Mouse (Mus musculus) intestine, postnatal 0 days (tissue): ENCODE results near the gene Sema4d. TPM values are rescaled to one million over a fixed set of nuclear protein-coding genes. Genes with fewer than 3 reads are reported as not detected.

ENCODE experiments used
- ATAC-seq: fragments of 200-750 bp; cut with Nextera tagmentation; 2 replicates; pipeline ENCODE4 v1.8.0; 2017; ENCODE audit warnings: mild to moderate bottlenecking, moderate TSS enrichment, moderate library complexity
- H3K27ac ChIP-seq: fragments of 300-500 bp; sonication (generic); 2 replicates; pipeline ENCODE4 v1.5.1; 2014; ENCODE audit warnings: mild to moderate bottlenecking, low read depth, low read length, moderate library complexity
- H3K27me3 ChIP-seq: fragments of 300-500 bp; sonication (generic); replicated peaks from 2 replicates; pipeline ENCODE4 v1.6.1; 2014; ENCODE audit warnings: low read length, mixed read lengths; ENCODE audit not compliant: control insufficient read depth, insufficient read depth
- H3K36me3 ChIP-seq: fragments of 300-500 bp; sonication (generic); 2 replicates; pipeline ENCODE4 v1.6.1; 2014; ENCODE audit warnings: mild to moderate bottlenecking, moderate library complexity; ENCODE audit not compliant: control insufficient read depth, insufficient read depth
- H3K4me1 ChIP-seq: fragments of 300-500 bp; sonication (generic); replicated peaks from 2 replicates; pipeline ENCODE4 v1.6.1; 2014; ENCODE audit warnings: antibody characterized with exemption, low read length, mixed read lengths; ENCODE audit not compliant: control insufficient read depth, insufficient read depth
- H3K4me2 ChIP-seq: fragments of 300-500 bp; sonication (generic); replicated peaks from 2 replicates; pipeline ENCODE4 v1.6.1; 2014; ENCODE audit warnings: low read depth, mild to moderate bottlenecking, moderate library complexity
- H3K4me3 ChIP-seq: fragments of 300-500 bp; sonication (generic); 2 replicates; pipeline ENCODE4 v1.5.1; 2014; ENCODE audit warnings: low read depth, low read length
- H3K9ac ChIP-seq: fragments of 300-500 bp; sonication (generic); 2 replicates; pipeline ENCODE4 v1.6.1; 2014; ENCODE audit warnings: mild to moderate bottlenecking, low read depth, low read length
- H3K9me3 ChIP-seq: fragments of 300-500 bp; sonication (generic); 2 replicates; pipeline ENCODE4 v1.6.1; 2016; ENCODE audit warnings: mixed run types; ENCODE audit not compliant: control insufficient read depth
- CTCF ChIP-seq: sonication (generic); IDR thresholded peaks from 2 replicates; pipeline ENCODE4 v1.5.1; 2016; ENCODE audit warnings: low read depth, mild to moderate bottlenecking, control low read depth, antibody characterized with exemption, moderate library complexity
- WGBS: fragments of 180-500 bp; shearing (Covaris S2); extraction: QIAGEN DNeasy Blood & Tissue Kit; methylation state at CpG from one replicate; pipeline ENCODE4 v1.1.7; 2014; 5-methylcytosine and 5-hydroxymethylcytosine counted together
- polyA plus RNA-seq: library from polyadenylated mRNA; unstranded; fragments of >200 nt; fragmentation: Nextera tagmentation; extraction: Ambion mirVana; gene quantifications from 2 replicates; pipeline ENCODE4 v1.2.1, GENCODE M21; 2015

Sema4d gene
- polyA plus RNA-seq, 1 experiment from 2014 or later: 3.4 TPM

DNA sequence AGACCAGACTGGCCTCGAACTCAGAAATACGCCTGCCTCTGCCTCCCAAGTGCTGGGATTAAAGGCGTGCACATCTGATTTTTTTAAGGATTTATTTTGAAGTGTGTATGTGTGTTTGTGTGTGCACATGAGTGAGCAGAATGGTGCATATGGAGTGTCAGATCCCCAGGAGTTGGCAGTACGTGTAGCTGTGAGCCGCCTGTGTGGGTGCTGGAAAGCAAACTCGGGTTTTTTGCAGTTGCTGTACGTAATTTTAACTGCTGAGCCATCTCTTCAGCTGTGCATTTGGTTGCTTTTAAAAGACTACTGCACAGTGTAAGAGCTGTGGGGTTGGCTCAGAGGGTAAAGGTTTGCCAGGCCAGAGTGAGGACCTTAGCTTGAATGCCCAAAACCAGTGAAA is 134.0 kb downstream of the Sema4d start:
- WGBS: 96% methylated on average over 7 of the region's 7 CpGs
- Histone ChIP-seq H3K27ac (no peak overlapping the region), H3K9ac (no peak overlapping the region), H3K4me2 (no peak overlapping the region), H3K4me3 (no peak overlapping the region), H3K27me3 (no peaks in the 10 kb centered on the region), H3K36me3 (peaks cover 91% of the 10 kb centered on the region), H3K9me3 (no peaks in the 10 kb centered on the region), H3K4me1 (no peaks in the 10 kb centered on the region)
- ATAC-seq: no peak
- no peak for TF ChIP-seq CTCF

DNA sequence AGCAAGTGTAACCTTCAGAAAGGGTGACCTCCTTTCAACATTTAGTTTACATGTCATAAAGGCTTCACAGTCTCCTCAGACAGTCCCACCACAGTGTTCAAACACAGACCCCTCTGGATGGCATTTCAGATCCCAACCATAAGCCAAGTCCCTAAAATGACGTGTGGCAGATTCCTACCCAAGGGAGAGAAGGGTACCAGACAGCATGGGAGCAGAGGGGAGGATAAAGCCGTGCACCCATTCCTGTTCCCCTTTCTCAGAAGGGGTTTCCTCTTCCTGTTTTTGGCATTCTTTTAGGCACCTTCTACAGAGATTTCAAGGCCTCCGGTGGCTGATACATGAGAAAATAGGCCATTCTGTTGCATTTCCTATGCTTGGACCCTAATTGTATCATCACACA is 135.5 kb downstream of the Sema4d start:
- no peak overlapping the region for H3K4me3 ChIP-seq
- H3K9me3 ChIP-seq: no peaks in the 10 kb centered on the region
- TF ChIP-seq CTCF: no peak
- H3K4me2 ChIP-seq: no peak overlapping the region
- peaks cover 88% of the 10 kb centered on the region for H3K36me3 ChIP-seq
- no peaks in the 10 kb centered on the region for H3K27me3 ChIP-seq
- no peak overlapping the region for H3K9ac ChIP-seq
- H3K4me1 ChIP-seq: no peaks in the 10 kb centered on the region
- WGBS: 83% methylated on average over 3 of the region's 3 CpGs
- ATAC-seq: no peak
- no peak overlapping the region for H3K27ac ChIP-seq

GRCm38 (mm10) chr13:51656516-51657235 is 136.9 kb downstream of the Sema4d start:
- no peaks in the 10 kb centered on the region for H3K4me1 ChIP-seq
- H3K27me3 ChIP-seq: no peaks in the 10 kb centered on the region
- no peak overlapping the region for H3K9ac ChIP-seq
- no peak overlapping the region for H3K4me3 ChIP-seq
- peaks cover 74% of the 10 kb centered on the region for H3K36me3 ChIP-seq
- no peak for TF ChIP-seq CTCF
- no peaks in the 10 kb centered on the region for H3K9me3 ChIP-seq
- ATAC-seq: no peak
- 95% methylated on average over 13 of the region's 13 CpGs for WGBS
- no peak overlapping the region for H3K4me2 ChIP-seq
- H3K27ac ChIP-seq: no peak overlapping the region

DNA sequence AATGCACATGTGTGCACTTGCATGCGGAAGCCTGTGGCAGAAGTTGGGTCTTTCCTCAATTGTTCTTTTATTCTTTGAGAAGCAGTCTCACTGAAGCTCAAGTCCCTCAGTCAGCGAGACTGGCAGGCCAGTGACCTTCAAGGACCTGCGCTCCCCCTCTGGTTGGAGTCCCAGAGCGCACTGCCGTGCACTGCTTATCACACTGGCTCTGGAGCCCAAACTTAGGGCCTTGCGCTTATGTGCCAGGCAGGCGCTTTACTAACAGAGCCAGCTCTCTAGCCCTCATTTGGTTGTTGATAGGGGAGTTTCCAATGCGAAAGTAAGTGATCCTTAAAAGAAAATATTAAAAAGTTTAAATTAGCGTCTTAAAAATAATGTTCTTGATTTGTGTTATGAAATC is 139.6 kb downstream of the Sema4d start:
- Histone ChIP-seq H3K27ac (no peak overlapping the region), H3K9ac (no peak overlapping the region), H3K27me3 (no peaks in the 10 kb centered on the region), H3K9me3 (no peaks in the 10 kb centered on the region), H3K36me3 (peaks cover 51% of the 10 kb centered on the region), H3K4me1 (no peaks in the 10 kb centered on the region), H3K4me3 (no peak overlapping the region), H3K4me2 (no peak overlapping the region)
- no peak for ATAC-seq
- TF ChIP-seq CTCF: no peak
- 96% methylated on average over 9 of the region's 9 CpGs for WGBS

GRCm38 (mm10) chr13:51653159-51653558 is 140.4 kb downstream of the Sema4d start:
- H3K27ac ChIP-seq: no peak overlapping the region
- ATAC-seq: no peak
- no peaks in the 10 kb centered on the region for H3K27me3 ChIP-seq
- no peak overlapping the region for H3K4me3 ChIP-seq
- peaks cover 43% of the 10 kb centered on the region for H3K36me3 ChIP-seq
- H3K9ac ChIP-seq: no peak overlapping the region
- no peaks in the 10 kb centered on the region for H3K9me3 ChIP-seq
- no peak overlapping the region for H3K4me2 ChIP-seq
- H3K4me1 ChIP-seq: no peaks in the 10 kb centered on the region
- 84% methylated on average over 6 of the region's 6 CpGs for WGBS
- no peak for TF ChIP-seq CTCF

DNA sequence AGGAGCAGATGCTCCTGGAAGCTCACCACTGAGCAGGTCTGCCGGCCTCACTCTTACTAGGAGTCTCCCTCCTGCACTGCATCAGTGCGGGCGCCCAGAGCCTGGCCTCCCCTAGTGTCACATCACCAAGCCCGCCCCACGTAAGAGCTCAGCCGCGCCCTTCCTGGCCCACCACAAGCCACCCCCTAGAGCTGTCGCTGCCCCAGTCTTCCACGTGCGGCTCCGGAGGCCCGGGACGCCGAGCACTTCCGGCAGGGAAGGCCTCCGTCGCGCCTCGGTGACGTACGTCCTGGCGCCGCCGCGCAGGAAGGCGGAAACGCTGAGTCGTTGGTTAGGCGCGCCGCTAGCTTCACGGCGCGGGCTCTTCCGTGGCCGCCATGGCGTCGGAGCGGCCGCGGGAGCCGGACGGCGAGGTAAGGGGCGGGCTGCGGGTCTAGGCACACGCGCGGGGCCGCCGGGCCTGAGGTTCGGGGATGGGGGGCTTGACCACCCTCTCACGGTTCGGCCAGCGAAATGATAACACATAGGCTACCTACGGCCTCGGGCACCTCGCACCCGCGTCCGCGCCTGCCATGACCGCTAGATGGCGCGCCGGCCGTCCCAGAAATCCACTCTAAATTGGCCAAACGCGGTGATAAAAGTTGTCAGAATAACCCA is 142.0 kb downstream of the Sema4d start, which contains the start of gene Secisbp2:
TSS of gene Secisbp2 (plus strand) at position 290 of the 657 bp plus-strand sequence.
- Histone ChIP-seq H3K4me1 (no peaks in the 10 kb centered on the region), H3K27ac (peak within 1 kb of the TSS; percentile 81), H3K36me3 (peaks cover 26% of the 10 kb centered on the region), H3K27me3 (no peaks in the 10 kb centered on the region), H3K9me3 (no peaks in the 10 kb centered on the region), H3K4me2 (peak within 1 kb of the TSS; percentile 82), H3K4me3 (peak within 1 kb of the TSS; percentile 85), H3K9ac (peak within 1 kb of the TSS; percentile 78)
- WGBS: under 1% methylated on average over 68 of the region's 69 CpGs
- TF ChIP-seq CTCF: peak; percentile 94
- peak; percentile 94 for ATAC-seq
